Mouse (Mus musculus) spleen, adult 2 months (tissue): ENCODE results near the gene Dmac2. TPM values are rescaled to one million over a fixed set of nuclear protein-coding genes. Genes with fewer than 3 reads are reported as not detected.
A peak's percentile ranks its signal among the peaks of the same experiment; 100 is the strongest.
"Not testable (repeated sequence)": the region's sequence is repeated elsewhere in the genome, so short reads cannot be mapped to it uniquely, and the experiment has no call there.

Source experiments
- DNase-seq, 2 experiments: peaks; one replicate each; pipeline versions ENCODE4 v3.0.0 to v3.0.0-alpha.2; 2012 to 2021; ENCODE audit warnings: low spot score in 2 of 2, low read depth in 1 of 2
- H3K27ac ChIP-seq: fragments of 200-500 bp; 2 replicates; pipeline ENCODE4 v1.5.1; 2012; ENCODE audit warnings: low read length, inconsistent platforms; ENCODE audit not compliant: insufficient read depth
- H3K27me3 ChIP-seq: fragments of 200-500 bp; 2 replicates; pipeline ENCODE4 v1.6.1; 2012; ENCODE audit warnings: mild to moderate bottlenecking, moderate library complexity, low read length, inconsistent platforms; ENCODE audit not compliant: control insufficient read depth, insufficient read depth
- H3K36me3 ChIP-seq: fragments of 200-500 bp; 2 replicates; pipeline ENCODE4 v1.6.1; 2012; ENCODE audit warnings: mild to moderate bottlenecking, low read length, inconsistent platforms; ENCODE audit not compliant: control insufficient read depth, insufficient read depth
- H3K4me1 ChIP-seq: fragments of 200-500 bp; 2 replicates; pipeline ENCODE4 v1.6.1; 2011; ENCODE audit warnings: inconsistent platforms; ENCODE audit not compliant: control insufficient read depth, insufficient read depth, insufficient read length
- H3K4me3 ChIP-seq: fragments of 200-500 bp; 2 replicates; pipeline ENCODE4 v1.5.1; 2011; ENCODE audit warnings: mild to moderate bottlenecking, inconsistent platforms; ENCODE audit not compliant: insufficient read depth, insufficient read length; ENCODE audit errors: extremely low read depth
- CTCF ChIP-seq: fragments of 200-500 bp; IDR thresholded peaks from 2 replicates; pipeline ENCODE4 v1.5.1; 2011; ENCODE audit warnings: mild to moderate bottlenecking, inconsistent platforms; ENCODE audit not compliant: insufficient read depth, insufficient read length, insufficient replicate concordance; ENCODE audit errors: extremely low read depth
- POLR2A ChIP-seq: fragments of 200-500 bp; IDR thresholded peaks from 2 replicates; pipeline ENCODE4 v1.6.1; 2011; ENCODE audit warnings: low read depth, low read length, inconsistent platforms
- WGBS: fragments of 180-500 bp; shearing (Covaris S2); methylation state at CpG from one replicate; pipeline ENCODE4 v1.1.7; 2018; 5-methylcytosine and 5-hydroxymethylcytosine counted together
- polyA plus RNA-seq: library from polyadenylated mRNA; depleted of rRNA; stranded (reverse); fragments of >200 nt; gene quantifications from 2 replicates; pipeline ENCODE4 v1.2.3, GENCODE M21; 2012; rRNA removed

The Dmac2 gene
- 74.7 and 91.3 TPM in 2 replicates for polyA plus RNA-seq

- Histone ChIP-seq H3K27me3 (no peaks in the 10 kb centered on the region), H3K27ac (peak within 1 kb of the TSS; percentile 85), H3K4me1 (peaks cover 4% of the 10 kb centered on the region; the same call in 1 of the 2 replicates), H3K4me3 (peak within 1 kb of the TSS; percentile 76), H3K36me3 (peaks cover 17% of the 10 kb centered on the region)
- under 1% methylated on average over 53 of the region's 53 CpGs for WGBS
- TF ChIP-seq POLR2A (peak; percentile 30; the same call in 1 of the 2 replicates), CTCF (no peak)
- peak; percentile 92 to 96 for DNase-seq
Measured at GRCm38 (mm10) chr7:25618865-25619721, at the start of gene Dmac2. Gene Dmac2, plus strand, starts transcription at chr7:25619414.

- WGBS: 81% methylated on average over 5 of the region's 5 CpGs
Measured at GRCm38 (mm10) chr7:25573806-25574205, 45.4 kb upstream of the Dmac2 start.

GRCm38 (mm10) chr7:25575105-25575504 lies 44.1 kb upstream of the Dmac2 start:
- WGBS: 94% methylated on average over 5 of the region's 5 CpGs
- H3K36me3 ChIP-seq: no peaks in the 10 kb centered on the region
- TF ChIP-seq POLR2A (no peak), CTCF (no peak)
- no peak for DNase-seq
- H3K27ac ChIP-seq: 0 out of 2 replicates have a peak overlapping the region, but pooled peaks have one; percentile 96
- H3K4me1 ChIP-seq: peaks cover 24% of the 10 kb centered on the region; the same call in 1 of the 2 replicates
- no peaks in the 10 kb centered on the region for H3K27me3 ChIP-seq
- no peak overlapping the region for H3K4me3 ChIP-seq

More at GRCm38 (mm10) chr7:25573806-25574205, 45.4 kb upstream of the Dmac2 start:
- peaks cover 24% of the 10 kb centered on the region; the same call in 1 of the 2 replicates for H3K4me1 ChIP-seq
- H3K36me3 ChIP-seq, H3K27ac ChIP-seq, DNase-seq, H3K4me3 ChIP-seq, H3K27me3 ChIP-seq: not testable (repeated sequence)

- Histone ChIP-seq H3K27ac (peak overlapping the region; percentile 96), H3K4me3 (no peak overlapping the region), H3K4me1 (peaks cover 24% of the 10 kb centered on the region; the same call in 1 of the 2 replicates), H3K36me3 (no peaks in the 10 kb centered on the region), H3K27me3 (no peaks in the 10 kb centered on the region)
- TF ChIP-seq POLR2A: no peak
- TF ChIP-seq CTCF: no peak
- WGBS: 56% methylated on average over 8 of the region's 8 CpGs
- DNase-seq: no peak
Measured at GRCm38 (mm10) chr7:25575870-25576269, 43.3 kb upstream of the Dmac2 start.

GRCm38 (mm10) chr7:25576308-25576707 lies 42.9 kb upstream of the Dmac2 start:
- DNase-seq: peak in 1 of 2 experiments; percentile 41
- not testable (repeated sequence) for H3K27me3 ChIP-seq, H3K36me3 ChIP-seq, H3K4me3 ChIP-seq
- Histone ChIP-seq H3K4me1 (peaks cover 24% of the 10 kb centered on the region; the same call in 1 of the 2 replicates), H3K27ac (peak overlapping the region; percentile 96)
- 44% methylated on average over 6 of the region's 6 CpGs for WGBS

- not testable (repeated sequence) for H3K27me3 ChIP-seq, H3K4me3 ChIP-seq, H3K36me3 ChIP-seq
- 21% methylated on average over 14 of the region's 14 CpGs for WGBS
- Histone ChIP-seq H3K27ac (peak overlapping the region; percentile 96), H3K4me1 (peaks cover 24% of the 10 kb centered on the region; the same call in 1 of the 2 replicates)
- peak; percentile 55 to 78 for DNase-seq
Measured at GRCm38 (mm10) chr7:25576793-25577437, 42.3 kb upstream of the Dmac2 start.

- no peak for TF ChIP-seq CTCF
- no peak for TF ChIP-seq POLR2A
- Histone ChIP-seq H3K27ac (no peak overlapping the region), H3K27me3 (no peaks in the 10 kb centered on the region), H3K4me1 (peaks cover 24% of the 10 kb centered on the region; the same call in 1 of the 2 replicates), H3K36me3 (no peaks in the 10 kb centered on the region), H3K4me3 (no peak overlapping the region)
- WGBS: 81% methylated on average over 10 of the region's 10 CpGs
- DNase-seq: no peak
Measured at GRCm38 (mm10) chr7:25579441-25579840, 39.8 kb upstream of the Dmac2 start.
